Mouse (Mus musculus) midbrain, embryonic 13.5 days (tissue): ENCODE measurements at regions not wholly inside any gene's neighbourhood (a gene's known extent, or its start where the extent isn't known, plus 50 kb on each side); places are given as distances from the start of the nearest gene placed in this dataset.
"Not testable (repeated sequence)": the region's sequence is repeated elsewhere in the genome, so short reads cannot be mapped to it uniquely, and the experiment has no call there.

Source experiments
- ATAC-seq: fragments of 200-750 bp; cut with Nextera tagmentation; 2 replicates; pipeline ENCODE4 v1.8.0; 2017; ENCODE audit warnings: mild to moderate bottlenecking, moderate TSS enrichment, moderate library complexity
- H3K27ac ChIP-seq: fragments of 300-500 bp; sonication (generic); 2 replicates; pipeline ENCODE4 v1.5.1; 2015; ENCODE audit warnings: inconsistent platforms, mild to moderate bottlenecking, moderate library complexity
- H3K27me3 ChIP-seq: fragments of 300-500 bp; sonication (generic); 2 replicates; pipeline ENCODE4 v1.6.1; 2015; ENCODE audit warnings: mild to moderate bottlenecking, inconsistent platforms
- H3K36me3 ChIP-seq: fragments of 300-500 bp; sonication (generic); 2 replicates; pipeline ENCODE4 v1.6.1; 2015; ENCODE audit warnings: mild to moderate bottlenecking, inconsistent platforms
- H3K4me1 ChIP-seq: fragments of 300-500 bp; sonication (generic); replicated peaks from 2 replicates; pipeline ENCODE4 v1.6.1; 2015; ENCODE audit warnings: inconsistent platforms
- H3K4me2 ChIP-seq: fragments of 300-500 bp; sonication (generic); replicated peaks from 2 replicates; pipeline ENCODE4 v1.6.1; 2015; ENCODE audit warnings: moderate library complexity, mild to moderate bottlenecking, inconsistent platforms
- H3K4me3 ChIP-seq: fragments of 300-500 bp; sonication (generic); replicated peaks from 2 replicates; pipeline ENCODE4 v1.5.1; 2015; ENCODE audit warnings: mild to moderate bottlenecking, inconsistent platforms
- H3K9ac ChIP-seq: fragments of 300-500 bp; sonication (generic); replicated peaks from 2 replicates; pipeline ENCODE4 v1.6.1; 2015; ENCODE audit warnings: mild to moderate bottlenecking, inconsistent platforms
- H3K9me3 ChIP-seq: fragments of 300-500 bp; sonication (generic); 2 replicates; pipeline ENCODE4 v1.6.1; 2016; ENCODE audit warnings: mild to moderate bottlenecking, inconsistent platforms
- WGBS: fragments of 180-500 bp; shearing (Covaris S2); methylation state at CpG from one replicate; pipeline ENCODE4 v1.1.7; 2015; 5-methylcytosine and 5-hydroxymethylcytosine counted together

DNA sequence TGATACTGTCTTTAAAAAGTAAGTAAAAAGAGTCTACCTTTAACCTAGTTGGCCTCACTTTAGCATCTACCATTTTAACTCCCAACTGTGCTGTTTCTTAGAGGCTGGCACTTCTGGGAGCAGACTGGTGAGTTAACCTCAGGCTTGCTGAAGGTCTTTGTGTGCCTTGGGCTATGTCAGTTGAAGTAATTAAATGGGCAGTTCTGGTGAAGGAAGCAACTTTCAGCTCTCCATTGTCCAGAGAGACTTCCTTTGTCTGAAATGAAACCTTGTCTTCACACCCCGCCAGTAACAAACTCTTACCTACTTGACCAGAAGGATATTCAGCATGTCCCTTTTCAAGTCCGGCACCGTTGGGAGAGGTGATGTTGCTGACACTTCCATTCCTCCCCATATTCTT, 55.5 kb downstream of the Zfp281 start:
- no peak overlapping the region for H3K4me3 ChIP-seq
- no peaks in the 10 kb centered on the region for H3K27me3 ChIP-seq
- WGBS, result 76% methylated on average over 3 of the region's 3 CpGs
- H3K4me2 ChIP-seq, result no peak overlapping the region
- H3K9me3 ChIP-seq, result no peaks in the 10 kb centered on the region
- peaks cover 9% of the 10 kb centered on the region for H3K4me1 ChIP-seq
- H3K9ac ChIP-seq, result no peak overlapping the region
- no peak overlapping the region for H3K27ac ChIP-seq
- ATAC-seq, result no peak
- no peaks in the 10 kb centered on the region for H3K36me3 ChIP-seq

DNA sequence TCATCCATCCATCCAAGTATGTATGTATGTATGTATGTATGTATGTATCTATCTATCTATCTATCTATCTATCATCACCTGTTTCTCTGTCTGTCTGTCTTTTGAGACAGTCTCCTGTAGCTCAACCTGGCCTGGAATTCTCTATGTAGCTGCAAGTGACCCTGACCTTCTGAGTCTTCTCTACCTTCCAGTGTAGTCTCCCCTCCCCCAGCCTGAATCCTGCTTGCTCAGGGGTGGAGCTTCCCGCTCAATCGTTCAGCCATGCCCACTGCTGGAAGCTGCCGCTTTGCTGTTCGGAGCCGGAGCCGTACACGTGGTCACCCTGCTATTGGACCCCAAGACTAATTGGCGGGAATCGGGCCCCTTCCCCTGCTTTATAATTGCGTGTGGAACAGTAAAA, 57.6 kb downstream of the Zfp281 start:
- not testable (repeated sequence) for H3K4me2 ChIP-seq, H3K4me1 ChIP-seq, H3K36me3 ChIP-seq, H3K27me3 ChIP-seq, ATAC-seq, H3K27ac ChIP-seq, H3K9me3 ChIP-seq, H3K4me3 ChIP-seq, H3K9ac ChIP-seq
- WGBS, result 62% methylated on average over 10 of the region's 10 CpGs

DNA sequence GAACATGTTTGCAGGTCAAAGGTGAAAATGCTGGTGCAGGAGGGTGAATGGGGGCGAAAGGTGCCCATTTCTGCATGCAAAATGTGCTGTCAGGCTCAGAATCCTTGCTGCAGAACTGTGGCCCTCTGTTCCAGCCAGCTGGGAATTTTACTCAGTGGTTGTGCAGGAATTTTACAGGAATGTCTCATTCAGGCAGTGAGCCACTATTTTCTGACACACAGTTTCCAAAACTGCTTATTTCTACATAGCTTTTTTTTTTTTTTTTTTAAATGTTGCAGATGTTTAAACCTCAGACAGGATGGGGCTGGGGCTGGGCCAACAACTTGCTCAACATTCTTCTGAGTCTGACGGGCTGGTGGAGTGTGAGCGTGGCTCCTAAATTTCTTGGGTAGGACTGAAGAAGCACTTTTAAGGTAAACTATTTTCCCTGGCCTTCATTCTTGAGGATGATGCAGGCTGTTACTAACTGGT, 58.4 kb downstream of the Zfp281 start:
- no peak overlapping the region for H3K9ac ChIP-seq
- no peak overlapping the region for H3K27ac ChIP-seq
- peaks cover 9% of the 10 kb centered on the region; the same call in 1 of the 2 replicates for H3K4me1 ChIP-seq
- H3K9me3 ChIP-seq, result no peaks in the 10 kb centered on the region
- ATAC-seq, result no peak
- no peak overlapping the region for H3K4me3 ChIP-seq
- H3K4me2 ChIP-seq, result no peak overlapping the region
- WGBS, result 89% methylated on average over 3 of the region's 3 CpGs
- H3K27me3 ChIP-seq, result no peaks in the 10 kb centered on the region
- H3K36me3 ChIP-seq, result no peaks in the 10 kb centered on the region

DNA sequence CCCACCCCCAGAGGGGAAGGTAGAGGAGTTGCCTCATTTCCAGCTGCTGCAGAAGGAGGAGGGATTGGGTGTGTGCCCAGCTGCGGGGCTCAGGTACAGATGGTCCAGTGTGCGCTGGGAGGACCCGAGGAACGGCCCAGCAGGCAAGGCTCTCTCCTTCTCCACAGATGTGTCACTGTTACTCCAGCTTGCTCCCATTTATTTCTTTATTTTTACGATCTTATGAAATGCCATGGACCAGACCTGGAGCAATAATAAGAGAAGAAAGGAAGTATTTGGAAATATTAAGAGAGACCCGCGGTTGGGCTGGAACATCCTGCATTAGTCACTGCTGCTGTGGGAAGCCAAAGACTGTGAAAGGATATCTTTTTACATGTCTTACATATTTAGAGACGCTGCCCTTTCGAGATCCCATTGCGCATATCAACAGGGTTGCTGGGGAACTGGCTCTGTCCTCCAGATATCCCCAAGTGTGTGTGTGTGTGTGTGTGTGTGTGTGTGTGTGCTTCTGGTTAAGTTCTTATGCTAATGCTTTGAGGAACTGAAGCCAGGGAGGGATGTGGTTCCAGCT, 58.9 kb downstream of the Zfp281 start:
- Histone ChIP-seq H3K4me1 (peaks cover 9% of the 10 kb centered on the region; the same call in 1 of the 2 replicates), H3K36me3 (no peaks in the 10 kb centered on the region), H3K9ac (no peak overlapping the region), H3K4me2 (no peak overlapping the region), H3K9me3 (no peaks in the 10 kb centered on the region), H3K27ac (no peak overlapping the region), H3K4me3 (no peak overlapping the region), H3K27me3 (no peaks in the 10 kb centered on the region)
- no peak for ATAC-seq
- WGBS, result 62% methylated on average over 10 of the region's 10 CpGs

DNA sequence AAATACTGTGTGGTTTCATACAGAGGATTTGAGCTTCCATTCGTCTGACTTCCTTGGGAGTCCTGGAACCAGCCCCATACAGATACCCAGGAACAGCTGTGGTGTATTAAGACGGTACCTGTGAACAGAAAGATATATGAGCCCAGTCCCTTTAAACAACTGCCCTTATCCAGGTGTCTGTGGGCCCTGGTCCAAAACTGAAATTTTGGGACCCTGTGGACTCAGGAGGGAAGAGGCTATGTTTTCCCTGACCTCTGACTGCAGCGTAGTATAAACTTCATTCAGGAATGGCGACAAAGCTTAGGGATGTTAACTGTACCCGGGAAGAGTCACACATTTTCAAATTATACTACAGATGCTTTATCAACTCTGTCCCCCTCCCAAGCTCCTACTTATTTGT, 59.8 kb downstream of the Zfp281 start:
- Histone ChIP-seq H3K27ac (no peak overlapping the region), H3K9me3 (no peaks in the 10 kb centered on the region), H3K4me3 (no peak overlapping the region), H3K4me1 (peaks cover 9% of the 10 kb centered on the region; the same call in 1 of the 2 replicates), H3K27me3 (no peaks in the 10 kb centered on the region), H3K4me2 (no peak overlapping the region), H3K36me3 (no peaks in the 10 kb centered on the region), H3K9ac (no peak overlapping the region)
- 89% methylated on average over 5 of the region's 5 CpGs for WGBS
- ATAC-seq, result no peak

DNA sequence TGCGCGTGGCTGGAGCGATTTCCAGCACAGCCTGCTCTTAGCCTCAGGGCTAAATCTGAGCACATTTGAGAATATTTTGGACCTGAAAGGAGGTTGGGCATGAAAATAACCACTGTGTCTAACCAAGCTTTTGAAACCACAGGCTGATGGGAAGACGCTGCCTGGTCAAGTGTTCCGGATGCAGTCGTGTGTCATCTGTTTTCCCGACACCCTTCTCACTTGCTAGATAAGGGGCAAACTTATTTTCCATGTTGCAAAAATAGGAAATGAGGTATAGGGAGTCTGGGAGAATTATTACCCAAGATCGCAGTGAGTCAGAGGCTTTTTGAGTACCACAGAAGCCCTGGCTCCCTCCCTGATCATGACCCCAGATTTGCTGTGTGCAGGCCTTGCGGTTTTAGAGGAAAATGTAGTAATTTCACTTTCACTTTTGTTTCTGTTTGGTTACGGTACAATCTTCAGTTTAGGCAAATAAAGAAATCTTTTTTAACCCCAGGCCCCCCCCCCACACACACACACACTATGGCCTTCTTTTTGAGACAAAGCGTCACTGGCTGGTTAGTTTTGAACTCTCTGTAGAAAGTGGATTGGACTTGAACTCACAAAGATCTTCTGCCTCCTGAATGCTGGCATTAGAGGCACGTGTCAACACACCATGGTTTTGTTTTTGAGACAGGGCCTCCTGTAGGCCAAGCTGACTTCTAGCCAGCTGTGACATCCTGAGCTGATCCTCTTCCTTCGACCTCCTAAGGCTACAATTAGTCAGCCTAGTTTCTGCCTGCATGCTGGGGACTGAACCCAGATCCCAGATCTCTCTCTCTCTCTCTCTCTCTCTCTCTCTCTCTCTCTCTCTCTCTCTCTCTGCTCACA, 60.7 kb downstream of the Zfp281 start:
- no peak overlapping the region for H3K9ac ChIP-seq
- no peaks in the 10 kb centered on the region for H3K27me3 ChIP-seq
- no peak for ATAC-seq
- 77% methylated on average over 13 of the region's 13 CpGs for WGBS
- H3K4me1 ChIP-seq, result peaks cover 9% of the 10 kb centered on the region; the same call in 1 of the 2 replicates
- H3K4me2 ChIP-seq, result no peak overlapping the region
- no peaks in the 10 kb centered on the region for H3K9me3 ChIP-seq
- H3K4me3 ChIP-seq, result no peak overlapping the region
- no peaks in the 10 kb centered on the region for H3K36me3 ChIP-seq
- H3K27ac ChIP-seq, result no peak overlapping the region

DNA sequence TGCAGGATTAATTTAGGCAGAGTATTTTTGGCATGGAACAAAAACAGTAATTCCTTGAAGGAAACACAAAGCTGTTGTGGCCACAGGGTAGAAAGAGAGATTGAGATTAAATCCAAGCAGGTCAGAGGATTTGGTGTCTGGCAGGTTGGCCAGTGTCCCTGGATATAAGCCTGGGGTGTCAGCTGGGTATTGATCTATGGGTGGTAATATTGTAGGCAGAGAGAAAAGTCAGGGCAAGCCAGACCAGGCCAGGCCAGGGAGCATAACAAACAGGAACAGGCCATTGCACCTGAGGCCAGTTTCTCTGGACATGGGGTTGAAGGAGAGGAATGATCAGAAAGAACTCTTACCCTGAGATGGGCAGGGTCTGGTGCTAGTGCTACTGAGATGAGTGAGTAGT, 61.8 kb downstream of the Zfp281 start:
- peaks cover 9% of the 10 kb centered on the region; the same call in 1 of the 2 replicates for H3K4me1 ChIP-seq
- H3K27ac ChIP-seq, result no peak overlapping the region
- ATAC-seq, result no peak
- no peak overlapping the region for H3K4me2 ChIP-seq
- H3K4me3 ChIP-seq, result no peak overlapping the region
- H3K27me3 ChIP-seq, result no peaks in the 10 kb centered on the region
- no peaks in the 10 kb centered on the region for H3K36me3 ChIP-seq
- H3K9ac ChIP-seq, result no peak overlapping the region
- no peaks in the 10 kb centered on the region for H3K9me3 ChIP-seq

DNA sequence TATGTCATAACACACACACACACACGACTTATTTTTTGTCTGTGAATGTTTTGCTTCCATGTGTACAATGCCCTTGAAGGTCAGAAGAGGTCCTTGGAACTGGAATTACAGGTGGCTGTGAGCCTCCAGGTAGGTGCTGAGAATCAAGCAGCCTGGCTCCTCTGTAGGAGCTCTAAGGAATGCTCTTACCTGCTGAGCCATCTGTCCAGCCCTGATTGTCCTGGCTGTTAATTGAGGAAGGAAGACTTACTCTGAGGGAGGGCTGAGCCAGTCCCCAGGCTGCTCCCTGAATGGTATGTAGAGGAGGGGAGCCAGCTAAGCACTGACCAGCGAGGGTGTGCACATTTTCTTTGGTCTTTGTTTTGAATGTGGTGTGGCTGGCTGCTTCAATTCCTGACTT, 65.4 kb downstream of the Zfp281 start:
- Histone ChIP-seq H3K27ac (no peak overlapping the region), H3K4me3 (no peak overlapping the region), H3K4me1 (no peaks in the 10 kb centered on the region), H3K9ac (no peak overlapping the region), H3K9me3 (no peaks in the 10 kb centered on the region), H3K36me3 (no peaks in the 10 kb centered on the region), H3K27me3 (0 out of 2 replicates have a peak, but pooled peaks cover 3% of the 10 kb centered on the region), H3K4me2 (no peak overlapping the region)
- no peak for ATAC-seq
- WGBS, result 19% methylated on average over 2 of the region's 2 CpGs

DNA sequence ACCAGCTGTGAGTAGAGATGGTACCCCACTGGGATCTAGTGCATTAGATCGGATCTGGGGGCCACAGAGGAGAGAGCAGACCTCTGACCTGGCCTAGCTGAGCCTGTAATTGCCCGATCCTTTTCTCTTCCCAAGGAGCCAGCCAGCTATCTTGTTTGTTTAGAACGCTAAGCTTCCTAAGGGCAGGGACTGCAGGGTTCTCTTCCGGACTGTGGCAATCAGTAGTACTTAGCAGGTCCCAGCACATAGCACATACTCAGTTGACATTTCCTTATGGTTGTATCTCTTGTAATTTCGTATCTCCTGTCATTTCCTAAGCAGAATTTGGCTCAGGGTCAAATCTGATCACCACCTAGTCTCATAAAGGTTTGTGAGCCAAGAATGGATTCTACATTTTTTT, 68.7 kb downstream of the Zfp281 start:
- no peaks in the 10 kb centered on the region for H3K9me3 ChIP-seq
- ATAC-seq, result no peak
- WGBS, result 38% methylated on average over 5 of the region's 5 CpGs

DNA sequence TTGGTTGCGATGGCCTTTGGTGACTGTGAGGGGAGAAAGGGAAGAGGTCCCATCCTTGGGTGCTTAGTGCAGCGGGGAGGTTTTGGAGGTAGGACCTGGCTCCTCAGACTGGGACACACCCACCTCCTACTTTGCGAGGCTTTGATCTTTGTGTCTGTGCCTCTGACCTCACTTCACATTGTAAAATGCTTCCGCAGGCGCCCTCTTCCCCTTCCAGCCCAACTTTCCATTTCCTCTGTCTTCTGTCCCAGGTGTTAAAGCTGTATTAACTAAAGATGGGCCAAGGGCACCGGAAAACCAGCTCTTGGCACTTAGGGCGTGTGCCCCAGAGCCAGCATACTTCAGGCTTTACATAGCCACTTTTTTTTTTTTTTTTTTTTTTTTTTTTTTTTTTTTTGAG, 70.3 kb downstream of the Zfp281 start:
- no peak for ATAC-seq
- WGBS, result 59% methylated on average over 7 of the region's 7 CpGs
- no peak overlapping the region for H3K9ac ChIP-seq
- H3K36me3 ChIP-seq, result no peaks in the 10 kb centered on the region
- H3K9me3 ChIP-seq, result no peaks in the 10 kb centered on the region
- no peak overlapping the region for H3K4me2 ChIP-seq
- no peak overlapping the region for H3K27ac ChIP-seq
- H3K27me3 ChIP-seq, result 0 out of 2 replicates have a peak, but pooled peaks cover 3% of the 10 kb centered on the region
- H3K4me3 ChIP-seq, result no peak overlapping the region
- 0 out of 2 replicates have a peak, but pooled peaks cover 3% of the 10 kb centered on the region for H3K4me1 ChIP-seq

More for the DNA sequence above, 68.7 kb downstream of the Zfp281 start:
- no peaks in the 10 kb centered on the region for H3K36me3 ChIP-seq
- 0 out of 2 replicates have a peak, but pooled peaks cover 3% of the 10 kb centered on the region for H3K4me1 ChIP-seq
- no peak overlapping the region for H3K9ac ChIP-seq
- H3K27ac ChIP-seq, result no peak overlapping the region
- H3K27me3 ChIP-seq, result 0 out of 2 replicates have a peak, but pooled peaks cover 3% of the 10 kb centered on the region
- no peak overlapping the region for H3K4me2 ChIP-seq
- H3K4me3 ChIP-seq, result no peak overlapping the region

DNA sequence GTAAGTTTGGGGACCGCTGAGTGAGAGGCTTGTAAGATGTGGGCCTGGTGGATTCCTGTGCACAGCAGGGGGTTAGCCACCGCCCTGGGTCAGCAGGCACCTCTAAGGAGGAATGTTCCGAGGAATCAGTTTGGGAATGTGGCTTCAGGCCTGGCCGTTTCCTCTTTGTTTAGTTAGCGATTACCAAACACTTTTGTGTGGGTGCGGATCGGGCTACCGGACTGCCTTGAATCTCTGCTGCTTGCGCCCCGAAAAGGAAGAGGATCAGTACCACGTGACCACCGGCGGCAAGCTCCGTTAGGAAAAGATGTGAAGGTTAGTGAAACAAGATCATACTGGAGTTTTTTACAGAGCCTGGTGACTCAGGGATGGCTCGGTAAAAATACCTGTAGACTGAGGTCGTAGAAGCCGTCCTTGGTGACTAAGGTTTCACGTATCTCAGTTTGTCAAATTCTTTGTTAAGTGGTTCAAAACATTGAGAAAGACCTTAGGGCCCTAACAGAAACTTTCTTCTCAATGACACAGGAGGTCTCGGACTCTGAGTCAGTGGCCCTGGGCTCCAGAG, 71.5 kb downstream of the Zfp281 start:
- Histone ChIP-seq H3K4me3 (peak overlapping the region; percentile 21), H3K27ac (no peak overlapping the region), H3K4me1 (0 out of 2 replicates have a peak, but pooled peaks cover 3% of the 10 kb centered on the region), H3K9ac (no peak overlapping the region), H3K4me2 (peak overlapping the region; percentile 49), H3K9me3 (no peaks in the 10 kb centered on the region), H3K27me3 (0 out of 2 replicates have a peak, but pooled peaks cover 3% of the 10 kb centered on the region), H3K36me3 (no peaks in the 10 kb centered on the region)
- 12% methylated on average over 19 of the region's 19 CpGs for WGBS
- ATAC-seq, result no peak
